Mouse (Mus musculus) layer of hippocampus, postnatal 25 days (tissue): ENCODE data around the gene Pgd. TPM values are rescaled to one million over a fixed set of nuclear protein-coding genes. Genes with fewer than 3 reads are reported as not detected.
"Not testable (repeated sequence)": the region's sequence is repeated elsewhere in the genome, so short reads cannot be mapped to it uniquely, and the experiment has no call there.

Source experiments
- DNase-seq, 2 experiments: peaks; one replicate each; pipeline ENCODE4 v3.0.0; 2022; ENCODE audit warnings: mixed read lengths in 2 of 2, low spot score in 1 of 2; ENCODE audit errors: extremely low spot score in 1 of 2
- total RNA-seq, 2 experiments: library from RNA; stranded (reverse); gene quantifications; 2 replicates each; pipeline ENCODE4 v1.2.3; 2021

Pgd gene
- total RNA-seq = 10 to 100 TPM; 34.7 to 37.4 TPM

GRCm38 (mm10) chr4:149166215-149166946, at the start of gene Pgd:
Gene Pgd, minus strand, starts transcription at chr4:149166771.
- DNase-seq = peak; percentile 90 to 91

GRCm38 (mm10) chr4:149215982-149216381, 49.4 kb upstream of the Pgd start:
- no peak for DNase-seq

- DNase-seq = no peak
Observed at GRCm38 (mm10) chr4:149215397-149215796, 48.8 kb upstream of the Pgd start.

- DNase-seq = not testable (repeated sequence)
Observed at GRCm38 (mm10) chr4:149214468-149214867, 47.9 kb upstream of the Pgd start.

GRCm38 (mm10) chr4:149213466-149213865, 46.9 kb upstream of the Pgd start:
- no peak for DNase-seq

GRCm38 (mm10) chr4:149211441-149211840, 44.9 kb upstream of the Pgd start:
- DNase-seq = not testable (repeated sequence)

- no peak for DNase-seq
Observed at GRCm38 (mm10) chr4:149202467-149202866, 35.9 kb upstream of the Pgd start.

- DNase-seq = no peak
Observed at GRCm38 (mm10) chr4:149201110-149201509, 34.5 kb upstream of the Pgd start.

GRCm38 (mm10) chr4:149197180-149197579, 30.6 kb upstream of the Pgd start:
- DNase-seq = no peak

GRCm38 (mm10) chr4:149191103-149191502, 24.5 kb upstream of the Pgd start:
- DNase-seq = no peak

GRCm38 (mm10) chr4:149188563-149188962, 22.0 kb upstream of the Pgd start:
- DNase-seq = no peak

GRCm38 (mm10) chr4:149182755-149183154, 16.2 kb upstream of the Pgd start:
- no peak for DNase-seq

GRCm38 (mm10) chr4:149182192-149182591, 15.6 kb upstream of the Pgd start:
- DNase-seq = no peak

- no peak for DNase-seq
Observed at GRCm38 (mm10) chr4:149179573-149179972, 13.0 kb upstream of the Pgd start.

GRCm38 (mm10) chr4:149179160-149179559, 12.6 kb upstream of the Pgd start:
- no peak for DNase-seq

GRCm38 (mm10) chr4:149178328-149178727, 11.8 kb upstream of the Pgd start:
- DNase-seq = no peak

- no peak for DNase-seq
Observed at GRCm38 (mm10) chr4:149177046-149177445, 10.5 kb upstream of the Pgd start.

GRCm38 (mm10) chr4:149176645-149177044, 10.1 kb upstream of the Pgd start:
- no peak for DNase-seq

GRCm38 (mm10) chr4:149173661-149174060, 7.1 kb upstream of the Pgd start:
- DNase-seq = no peak

GRCm38 (mm10) chr4:149172666-149173065, 6.1 kb upstream of the Pgd start:
- no peak for DNase-seq

GRCm38 (mm10) chr4:149172083-149172482, 5.5 kb upstream of the Pgd start:
- no peak for DNase-seq

GRCm38 (mm10) chr4:149171581-149171981, 5.0 kb upstream of the Pgd start:
- no peak for DNase-seq
